ENCODE assay signal across 8 mouse cellular contexts in the genomic region with DNA sequence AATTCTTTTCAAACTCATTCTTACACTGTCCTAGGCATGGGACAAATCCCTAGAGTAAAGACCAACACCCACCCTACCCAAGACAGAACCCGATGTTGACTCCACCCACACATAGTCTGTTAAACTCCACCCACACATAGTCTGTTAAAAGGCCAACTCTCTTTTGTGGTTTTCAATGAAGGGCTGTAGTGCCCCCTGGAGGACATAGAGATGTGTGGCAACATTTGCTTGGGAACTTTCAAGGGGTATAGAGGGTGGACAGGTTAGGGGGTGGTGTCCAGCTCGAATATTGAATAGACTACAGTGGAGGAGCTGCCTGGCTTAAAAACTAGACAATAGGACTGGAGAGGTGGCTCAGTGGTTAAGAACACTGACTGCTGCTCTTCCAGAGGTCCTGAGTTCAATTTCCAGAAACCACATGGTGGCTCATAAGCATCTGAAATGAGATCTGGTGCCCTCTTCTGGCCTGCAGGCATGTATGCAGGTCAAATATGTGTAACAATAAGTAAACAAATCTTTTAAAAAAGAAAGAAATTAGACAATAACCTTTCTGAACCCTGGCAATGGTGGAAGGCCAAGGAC. TPM values are rescaled to one million over a fixed set of nuclear protein-coding genes. Genes with fewer than 3 reads are reported as not detected.
A peak's percentile ranks its signal among the peaks of the same experiment; 100 is the strongest.
DNase-seq lines count a peak whose midpoint lies in the region; ATAC-seq and TF ChIP-seq lines count a peak whose summit lies in the region.
"Had no signal": no experiment of that assay in that cellular context is flagged by ENCODE, and none has a peak within 500 bp of the region (broad histone marks: within the 10 kb centered on the region; RNA-seq: fewer than 3 reads in every experiment).

No protein-coding gene starts in this region.

- no peak overlapping the region for H3K4me3 ChIP-seq in ES-E14 (ENCODE audit: insufficient read depth in 1 of 2, low read depth in 1 of 2, low read length in 2 of 2, poor library complexity in 1 of 2, severe bottlenecking in 1 of 2)
- no peak overlapping the region for H3K4me3 ChIP-seq in neural tube, embryonic 15.5 days (replicated peaks)
- H3K4me3 ChIP-seq: limb, embryonic 13.5 days had no signal

- H3K27me3 ChIP-seq in neural tube, embryonic 15.5 days (replicated peaks): no peaks in the 10 kb centered on the region
- H3K27me3 ChIP-seq: limb, embryonic 13.5 days had no signal

- DNase-seq in layer of hippocampus, adult 11-12 months (ENCODE audit: low spot score): peak; percentile 47
- DNase-seq in layer of hippocampus, adult 9-10 months (ENCODE audit: low spot score): no peak
- peak; percentile 87 for DNase-seq in ES-E14 (ENCODE audit: low read depth, low spot score)
- peak; percentile 15 for DNase-seq in c-Kit-positive CD71-positive TER-119-negative erythroid progenitor cells, embryonic 14.5 days (ENCODE audit: low read depth)
- no peak for DNase-seq in cerebellum, postnatal 36 days

- no peak overlapping the region for H3K4me2 ChIP-seq in neural tube, embryonic 15.5 days
- H3K4me2 ChIP-seq: limb, embryonic 13.5 days had no signal

- peaks cover 0 to 2% of the 10 kb centered on the region in 2 experiments; a peak in 1 of 4 replicates for H3K4me1 ChIP-seq in ES-E14 (ENCODE audit: control insufficient read depth in 2 of 2, insufficient read depth in 2 of 2, low read length in 2 of 2, poor library complexity in 1 of 2)
- H3K4me1 ChIP-seq in neural tube, embryonic 15.5 days: no peaks in the 10 kb centered on the region

- WGBS in neural tube, embryonic 15.5 days: 82% methylated on average over 2 of the region's 2 CpGs

- no peaks in the 10 kb centered on the region for H3K36me3 ChIP-seq in ES-E14 (ENCODE audit: control insufficient read depth, insufficient read depth, low read length, poor library complexity, severe bottlenecking)
- no peaks in the 10 kb centered on the region for H3K36me3 ChIP-seq in neural tube, embryonic 15.5 days
- H3K36me3 ChIP-seq: limb, embryonic 13.5 days had no signal

- H3K9me3 ChIP-seq in ES-E14 (ENCODE audit: control insufficient read depth, insufficient read depth, low read depth, low read length): no peaks in the 10 kb centered on the region
- H3K9me3 ChIP-seq in neural tube, embryonic 15.5 days (replicated peaks): no peaks in the 10 kb centered on the region
- H3K9me3 ChIP-seq: limb, embryonic 13.5 days had no signal

- peak; percentile 59 for ATAC-seq in megakaryocyte progenitor cell, adult 5-6 weeks (replicated peaks; ENCODE audit: poor library complexity)
- no peak for ATAC-seq in neural tube, embryonic 15.5 days (ENCODE audit: low FRiP score)

- H3K27ac ChIP-seq in ES-E14 (ENCODE audit: insufficient read depth, low read depth, low read length, poor library complexity, severe bottlenecking): no peak overlapping the region
- H3K27ac ChIP-seq in neural tube, embryonic 15.5 days (replicated peaks): no peak overlapping the region
- H3K27ac ChIP-seq: limb, embryonic 13.5 days had no signal

- H3K9ac ChIP-seq in ES-E14 (ENCODE audit: insufficient read depth, low read depth, low read length, poor library complexity, severe bottlenecking): no peak overlapping the region
- no peak overlapping the region for H3K9ac ChIP-seq in neural tube, embryonic 15.5 days (replicated peaks)
- H3K9ac ChIP-seq: limb, embryonic 13.5 days had no signal

- in situ Hi-C loops in ES-E14 (cut with MboI; ENCODE audit: low sequenced_read_pairs in 2 of 2, unreplicated experiment in 2 of 2): no loop called here

TF ChIP-seq in ES-E14, 5 proteins besides CTCF, POLR2A, EP300 and RAD21:
- TF ChIP-seq ZNF384 (IDR thresholded peaks at IDR 0.05; ENCODE audit: low read depth, low read length) (no peak), MAFK (IDR thresholded peaks at IDR 0.05; ENCODE audit: insufficient read depth, low read depth, low read length) (no peak), ZC3H11A (IDR thresholded peaks at IDR 0.05; ENCODE audit: borderline replicate concordance, low read depth, low read length) (no peak), HCFC1 (IDR thresholded peaks at IDR 0.05; ENCODE audit: borderline replicate concordance, insufficient read depth, low read length) (no peak), CHD2 (IDR thresholded peaks at IDR 0.05; ENCODE audit: low read depth, low read length) (no peak)

RNA-seq across cellular contexts. Expression of a gene that starts 48.4 kb away (rescaled TPM):
- 24.4 and 33.4 TPM in 2 replicates for total RNA-seq in ES-E14 (2012; rRNA removed)
- 34.4 and 41.4 TPM in 2 replicates for total RNA-seq in megakaryocyte progenitor cell, adult 5-6 weeks (2015)
- 70.7 and 79.0 TPM in 2 replicates for total RNA-seq in megakaryocyte progenitor cell, adult 5-6 weeks (2017)
- 39.4 and 40.1 TPM in 2 replicates for polyA plus RNA-seq in neural tube, embryonic 15.5 days (2015; fragmentation: Nextera tagmentation; extraction: Ambion mirVana)

RNA-seq across cellular contexts. Expression of a gene that starts 48.7 kb away (rescaled TPM):
- total RNA-seq in ES-E14 (2012; rRNA removed): 27.1 and 30.2 TPM in 2 replicates
- 47.2 and 48.4 TPM in 2 replicates for total RNA-seq in megakaryocyte progenitor cell, adult 5-6 weeks (2015)
- total RNA-seq in megakaryocyte progenitor cell, adult 5-6 weeks (2017): 32.0 and 32.2 TPM in 2 replicates
- 7.4 and 13.7 TPM in 2 replicates for polyA plus RNA-seq in neural tube, embryonic 15.5 days (2015; fragmentation: Nextera tagmentation; extraction: Ambion mirVana)

Comparison
In these comparisons a context has a peak if more than half of its experiments do, and no peak if none do; other contexts are left out.
1. DNase-seq: peak in layer of hippocampus, adult 11-12 months (single experiment), ES-E14 (single experiment) and c-Kit-positive CD71-positive TER-119-negative erythroid progenitor cells, embryonic 14.5 days (single experiment); none in layer of hippocampus, adult 9-10 months (single experiment) and cerebellum, postnatal 36 days (0 of 2).